Mouse (Mus musculus) heart, embryonic 16.5 days (tissue): Measurements from ENCODE around the gene Gxylt2. TPM values are rescaled to one million over a fixed set of nuclear protein-coding genes. Genes with fewer than 3 reads are reported as not detected.

Source experiments
- ATAC-seq: fragments of 200-750 bp; cut with Nextera tagmentation; replicated peaks from 2 replicates; pipeline ENCODE4 v1.8.0; 2017; ENCODE audit warnings: moderate number of reproducible peaks; ENCODE audit not compliant: insufficient read depth, low FRiP score; ENCODE audit errors: extremely low read depth
- H3K27ac ChIP-seq: fragments of 300-500 bp; sonication (generic); 2 replicates; pipeline ENCODE4 v1.5.1; 2014; ENCODE audit warnings: mild to moderate bottlenecking, low read length, control low read depth, moderate library complexity
- H3K27me3 ChIP-seq: fragments of 300-500 bp; sonication (generic); 2 replicates; pipeline ENCODE4 v1.6.1; 2014; ENCODE audit warnings: low read length, mixed read lengths; ENCODE audit not compliant: control insufficient read depth, insufficient read depth
- H3K36me3 ChIP-seq: fragments of 300-500 bp; sonication (generic); 2 replicates; pipeline ENCODE4 v1.6.1; 2014; ENCODE audit not compliant: control insufficient read depth, insufficient read depth
- H3K4me1 ChIP-seq: fragments of 300-500 bp; sonication (generic); 2 replicates; pipeline ENCODE4 v1.6.1; 2014; ENCODE audit warnings: low read length, mixed read lengths; ENCODE audit not compliant: control insufficient read depth, insufficient read depth
- H3K4me2 ChIP-seq: fragments of 300-500 bp; sonication (generic); 2 replicates; pipeline ENCODE4 v1.6.1; 2014; ENCODE audit warnings: low read depth, mild to moderate bottlenecking, control low read depth, low read length
- H3K4me3 ChIP-seq: fragments of 300-500 bp; sonication (generic); 2 replicates; pipeline ENCODE4 v1.5.1; 2014; ENCODE audit warnings: mild to moderate bottlenecking, control low read depth, low read length
- H3K9ac ChIP-seq: fragments of 300-500 bp; sonication (generic); 2 replicates; pipeline ENCODE4 v1.6.1; 2014; ENCODE audit warnings: low read length, control low read depth
- H3K9me3 ChIP-seq: fragments of 300-500 bp; sonication (generic); replicated peaks from 2 replicates; pipeline ENCODE4 v1.6.1; 2016; ENCODE audit warnings: low read length; ENCODE audit not compliant: control insufficient read depth
- WGBS: fragments of 180-500 bp; shearing (Covaris S2); extraction: QIAGEN DNeasy Blood & Tissue Kit; methylation state at CpG from one replicate; pipeline ENCODE4 v1.1.7; 2014; 5-methylcytosine and 5-hydroxymethylcytosine counted together
- polyA plus RNA-seq: library from polyadenylated mRNA; unstranded; fragments of >200 nt; fragmentation: Nextera tagmentation; extraction: Ambion mirVana; gene quantifications from 2 replicates; pipeline ENCODE4 v1.2.1, GENCODE M21; 2015

Gxylt2 gene
- polyA plus RNA-seq, 1 experiment from 2014 or later: 3.4 TPM

- Histone ChIP-seq H3K27me3 (peaks cover 25% of the 10 kb centered on the region), H3K36me3 (no peaks in the 10 kb centered on the region), H3K9me3 (no peaks in the 10 kb centered on the region), H3K4me2 (no peak overlapping the region), H3K4me1 (peaks cover 10% of the 10 kb centered on the region), H3K4me3 (no peak overlapping the region), H3K27ac (no peak overlapping the region), H3K9ac (no peak overlapping the region)
- WGBS: 41% methylated on average over 1 of the region's 1 CpGs
- no peak for ATAC-seq
Observed at GRCm38 (mm10) chr6:100708248-100708647, 3.7 kb downstream of the Gxylt2 start.

DNA sequence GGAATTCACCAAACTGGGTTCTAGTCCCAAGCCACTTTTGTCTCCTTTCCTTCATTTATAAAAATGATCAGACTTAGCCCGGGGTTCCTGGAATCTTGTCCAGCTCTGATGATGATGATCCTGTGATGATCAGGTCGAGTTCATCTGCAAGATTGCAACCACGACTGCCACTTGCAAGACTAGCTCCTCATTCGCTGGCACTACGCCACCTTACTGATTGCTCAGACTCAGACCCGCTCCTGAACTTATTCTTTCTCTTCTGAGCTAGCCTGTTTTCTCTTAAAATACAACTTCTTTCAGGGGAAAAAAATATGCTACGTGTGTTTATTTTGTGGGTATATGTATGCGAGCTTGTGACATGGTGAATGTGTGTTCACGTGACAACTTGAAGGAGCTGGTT lies 4.5 kb downstream of the Gxylt2 start:
- Histone ChIP-seq H3K4me1 (peaks cover 10% of the 10 kb centered on the region), H3K36me3 (no peaks in the 10 kb centered on the region), H3K27ac (no peak overlapping the region), H3K4me3 (no peak overlapping the region), H3K4me2 (no peak overlapping the region), H3K27me3 (peaks cover 20% of the 10 kb centered on the region), H3K9ac (no peak overlapping the region), H3K9me3 (no peaks in the 10 kb centered on the region)
- no peak for ATAC-seq
- WGBS: 76% methylated on average over 9 of the region's 9 CpGs

GRCm38 (mm10) chr6:100709483-100709882 lies 4.9 kb downstream of the Gxylt2 start:
- no peaks in the 10 kb centered on the region for H3K9me3 ChIP-seq
- no peak overlapping the region for H3K4me3 ChIP-seq
- WGBS: 24% methylated on average over 7 of the region's 7 CpGs

GRCm38 (mm10) chr6:100710170-100710569 lies 5.6 kb downstream of the Gxylt2 start:
- H3K4me3 ChIP-seq: no peak overlapping the region
- H3K27me3 ChIP-seq: peaks cover 12% of the 10 kb centered on the region
- no peaks in the 10 kb centered on the region for H3K9me3 ChIP-seq
- ATAC-seq: no peak
- H3K36me3 ChIP-seq: no peaks in the 10 kb centered on the region
- H3K27ac ChIP-seq: no peak overlapping the region
- H3K9ac ChIP-seq: no peak overlapping the region
- WGBS: 31% methylated on average over 4 of the region's 4 CpGs
- H3K4me2 ChIP-seq: no peak overlapping the region
- H3K4me1 ChIP-seq: peaks cover 5% of the 10 kb centered on the region

More at GRCm38 (mm10) chr6:100709483-100709882, 4.9 kb downstream of the Gxylt2 start:
- peaks cover 17% of the 10 kb centered on the region for H3K27me3 ChIP-seq
- H3K4me1 ChIP-seq: peaks cover 7% of the 10 kb centered on the region
- H3K9ac ChIP-seq: no peak overlapping the region
- no peak overlapping the region for H3K27ac ChIP-seq
- H3K36me3 ChIP-seq: no peaks in the 10 kb centered on the region
- H3K4me2 ChIP-seq: no peak overlapping the region
- ATAC-seq: peak; percentile 45; the same call in 1 of the 2 replicates

DNA sequence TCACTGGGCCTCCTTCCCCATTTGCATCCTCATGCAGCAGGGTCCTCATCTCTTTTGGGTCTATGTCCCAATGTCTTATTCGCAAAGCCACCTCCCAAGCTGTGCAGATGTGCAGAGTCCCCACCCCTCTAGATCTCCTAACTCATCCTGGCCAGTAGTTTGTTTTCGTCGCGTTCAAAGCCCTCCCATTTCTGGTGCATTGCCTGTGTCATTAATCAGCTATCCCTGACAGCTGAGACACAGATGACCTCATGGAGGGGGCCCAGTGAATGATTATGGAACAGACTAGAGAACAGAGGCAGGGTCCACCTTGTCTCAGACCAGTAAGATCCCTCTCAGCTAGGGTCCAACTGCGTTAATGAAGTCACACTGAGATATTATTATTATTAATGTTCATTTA lies 6.3 kb downstream of the Gxylt2 start:
- WGBS: 73% methylated on average over 5 of the region's 5 CpGs
- peaks cover 5% of the 10 kb centered on the region for H3K27me3 ChIP-seq
- no peak for ATAC-seq
- 0 out of 2 replicates have a peak, but pooled peaks cover 2% of the 10 kb centered on the region for H3K4me1 ChIP-seq
- H3K4me3 ChIP-seq: no peak overlapping the region
- no peaks in the 10 kb centered on the region for H3K36me3 ChIP-seq
- no peak overlapping the region for H3K27ac ChIP-seq
- H3K9me3 ChIP-seq: no peaks in the 10 kb centered on the region
- no peak overlapping the region for H3K9ac ChIP-seq
- H3K4me2 ChIP-seq: no peak overlapping the region

DNA sequence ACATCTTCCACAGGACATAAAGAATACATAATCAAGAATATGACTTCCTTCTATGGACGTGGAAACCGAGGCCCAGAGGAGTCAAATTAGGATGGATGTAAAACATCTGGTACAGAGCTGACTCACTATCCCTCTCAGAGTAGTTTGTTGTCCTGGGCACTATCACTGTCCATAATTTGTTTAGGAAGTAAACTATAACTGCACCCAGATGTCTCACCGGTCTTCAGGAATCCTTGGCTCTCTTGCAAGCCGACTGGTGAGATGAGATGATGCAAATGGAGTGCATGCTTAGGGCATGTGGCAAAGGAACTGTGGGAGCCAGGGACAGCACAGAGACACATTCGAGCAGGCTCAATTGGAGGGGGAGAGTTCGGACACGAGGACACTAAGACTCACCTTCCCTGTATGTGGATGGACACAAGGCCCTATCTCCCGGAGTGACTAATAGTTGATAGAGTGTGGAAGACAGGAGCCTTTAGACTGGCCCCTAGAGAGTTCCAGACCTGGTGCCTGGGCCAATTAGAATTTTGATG lies 10.8 kb downstream of the Gxylt2 start:
- H3K9me3 ChIP-seq: no peaks in the 10 kb centered on the region
- H3K4me2 ChIP-seq: no peak overlapping the region
- no peak for ATAC-seq
- no peaks in the 10 kb centered on the region for H3K36me3 ChIP-seq
- H3K27ac ChIP-seq: no peak overlapping the region
- no peaks in the 10 kb centered on the region for H3K4me1 ChIP-seq
- no peak overlapping the region for H3K9ac ChIP-seq
- H3K4me3 ChIP-seq: no peak overlapping the region
- no peaks in the 10 kb centered on the region; the same call in 1 of the 2 replicates for H3K27me3 ChIP-seq
- WGBS: 66% methylated on average over 8 of the region's 8 CpGs

DNA sequence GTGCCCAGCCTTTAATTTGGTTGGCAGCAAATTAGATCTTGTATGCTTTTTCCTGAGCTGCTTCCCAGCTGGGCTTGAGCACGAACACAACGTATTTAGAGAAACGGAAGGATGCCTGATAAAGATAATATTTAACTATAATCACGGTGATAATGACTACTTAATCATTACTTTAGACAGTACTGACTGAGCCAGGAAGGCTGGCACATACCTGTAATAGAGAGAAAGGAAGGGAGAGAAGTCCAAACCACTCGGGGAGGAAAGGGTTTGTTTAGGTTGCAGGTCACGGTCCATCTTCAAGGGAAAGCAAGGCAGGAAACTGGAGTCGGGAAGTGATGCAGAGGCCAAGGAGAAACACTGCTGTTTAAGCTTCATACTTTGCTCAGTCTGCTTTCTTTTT lies 11.6 kb downstream of the Gxylt2 start:
- Histone ChIP-seq H3K27ac (no peak overlapping the region), H3K27me3 (no peaks in the 10 kb centered on the region; the same call in 1 of the 2 replicates), H3K4me2 (no peak overlapping the region), H3K4me3 (no peak overlapping the region), H3K9me3 (no peaks in the 10 kb centered on the region), H3K36me3 (no peaks in the 10 kb centered on the region), H3K9ac (no peak overlapping the region), H3K4me1 (peaks cover 2% of the 10 kb centered on the region; the same call in 1 of the 2 replicates)
- no peak for ATAC-seq
- WGBS: 53% methylated on average over 7 of the region's 7 CpGs

DNA sequence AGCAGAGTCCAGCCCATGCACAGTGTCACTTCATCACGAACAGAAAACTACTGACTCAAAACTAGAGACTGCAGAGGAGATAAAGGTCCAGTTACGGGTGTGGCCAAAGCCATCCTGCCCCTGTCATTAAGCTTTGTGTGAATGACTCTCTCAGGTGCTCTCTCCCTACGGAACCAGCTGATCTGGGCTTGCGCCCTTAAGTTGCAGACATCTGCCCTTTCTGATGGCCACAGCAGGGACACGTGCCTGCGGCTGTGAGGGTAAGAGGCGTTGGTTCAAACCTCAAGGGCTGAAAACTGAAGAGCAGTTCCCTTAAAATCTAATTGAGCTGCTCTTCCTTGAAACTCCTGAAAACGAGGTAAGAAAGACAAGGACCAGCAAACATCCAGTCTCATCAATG lies 12.3 kb downstream of the Gxylt2 start:
- Histone ChIP-seq H3K4me2 (no peak overlapping the region), H3K36me3 (no peaks in the 10 kb centered on the region), H3K4me1 (peaks cover 4% of the 10 kb centered on the region; the same call in 1 of the 2 replicates), H3K9me3 (no peaks in the 10 kb centered on the region), H3K27me3 (no peaks in the 10 kb centered on the region; the same call in 1 of the 2 replicates), H3K9ac (no peak overlapping the region), H3K4me3 (no peak overlapping the region), H3K27ac (no peak overlapping the region)
- 64% methylated on average over 8 of the region's 8 CpGs for WGBS
- ATAC-seq: no peak

GRCm38 (mm10) chr6:100720098-100720501 lies 15.6 kb downstream of the Gxylt2 start:
- H3K4me3 ChIP-seq: no peak overlapping the region
- WGBS: 65% methylated on average over 6 of the region's 6 CpGs
- no peak overlapping the region for H3K27ac ChIP-seq
- no peak overlapping the region for H3K4me2 ChIP-seq
- no peaks in the 10 kb centered on the region for H3K9me3 ChIP-seq
- no peak overlapping the region for H3K9ac ChIP-seq
- no peaks in the 10 kb centered on the region for H3K36me3 ChIP-seq
- ATAC-seq: no peak
- H3K4me1 ChIP-seq: peaks cover 4% of the 10 kb centered on the region; the same call in 1 of the 2 replicates
- no peaks in the 10 kb centered on the region; the same call in 1 of the 2 replicates for H3K27me3 ChIP-seq
